Mouse (Mus musculus) CH12.LX (cell line): ENCODE data around the gene Hdac1.

ENCODE experiments used
- CHD2 ChIP-seq: IDR thresholded peaks from 2 replicates; pipeline ENCODE4 v1.6.1; 2011; ENCODE audit warnings: low read length, improper control_type of control experiment
- CTCF ChIP-seq, 2 experiments: IDR thresholded peaks in 1 of 2; conservative IDR thresholded peaks in 1 of 2; 2 replicates each; pipeline ENCODE4 v1.5.1; 2011 to 2012; ENCODE audit warnings: low read depth in 2 of 2, low read length in 2 of 2, improper control_type of control experiment in 1 of 2, inconsistent platforms in 1 of 2, mild to moderate bottlenecking in 1 of 2, moderate library complexity in 1 of 2
- EP300 ChIP-seq: IDR thresholded peaks from 2 replicates; pipeline ENCODE4 v1.6.1; 2011; ENCODE audit warnings: low read length, improper control_type of control experiment
- JUN ChIP-seq: IDR thresholded peaks from 2 replicates; pipeline ENCODE4 v1.6.1; 2011; ENCODE audit warnings: low read depth, mild to moderate bottlenecking, low read length, improper control_type of control experiment, moderate library complexity; ENCODE audit not compliant: insufficient read depth
- MEF2A ChIP-seq: IDR thresholded peaks from 2 replicates; pipeline ENCODE4 v1.6.1; 2014; ENCODE audit warnings: low read depth, mild to moderate bottlenecking, inconsistent platforms, low read length, improper control_type of control experiment, borderline replicate concordance
- POLR2A ChIP-seq: IDR thresholded peaks from 2 replicates; pipeline ENCODE4 v1.6.1; 2011; ENCODE audit warnings: low read depth, mild to moderate bottlenecking, improper control_type of control experiment, low read length
- SIN3A ChIP-seq: IDR thresholded peaks from 2 replicates; pipeline ENCODE4 v1.6.1; 2012; ENCODE audit warnings: low read length, improper control_type of control experiment, inconsistent platforms
- TCF12 ChIP-seq: IDR thresholded peaks from 2 replicates; pipeline ENCODE4 v1.6.1; 2014; ENCODE audit warnings: low read depth, mild to moderate bottlenecking, inconsistent platforms, low read length, improper control_type of control experiment
- ZC3H11A ChIP-seq: IDR thresholded peaks from 2 replicates; pipeline ENCODE4 v1.6.1; 2012; ENCODE audit warnings: low read depth, mild to moderate bottlenecking, inconsistent platforms, low read length, improper control_type of control experiment
- ZMIZ1 ChIP-seq: IDR thresholded peaks from 2 replicates; pipeline ENCODE4 v1.6.1; 2012; ENCODE audit warnings: low read depth, mild to moderate bottlenecking, inconsistent platforms, low read length, improper control_type of control experiment
- ZNF384 ChIP-seq: IDR thresholded peaks from 2 replicates; pipeline ENCODE4 v1.6.1; 2012; ENCODE audit warnings: low read depth, low read length, improper control_type of control experiment, inconsistent platforms

DNA sequence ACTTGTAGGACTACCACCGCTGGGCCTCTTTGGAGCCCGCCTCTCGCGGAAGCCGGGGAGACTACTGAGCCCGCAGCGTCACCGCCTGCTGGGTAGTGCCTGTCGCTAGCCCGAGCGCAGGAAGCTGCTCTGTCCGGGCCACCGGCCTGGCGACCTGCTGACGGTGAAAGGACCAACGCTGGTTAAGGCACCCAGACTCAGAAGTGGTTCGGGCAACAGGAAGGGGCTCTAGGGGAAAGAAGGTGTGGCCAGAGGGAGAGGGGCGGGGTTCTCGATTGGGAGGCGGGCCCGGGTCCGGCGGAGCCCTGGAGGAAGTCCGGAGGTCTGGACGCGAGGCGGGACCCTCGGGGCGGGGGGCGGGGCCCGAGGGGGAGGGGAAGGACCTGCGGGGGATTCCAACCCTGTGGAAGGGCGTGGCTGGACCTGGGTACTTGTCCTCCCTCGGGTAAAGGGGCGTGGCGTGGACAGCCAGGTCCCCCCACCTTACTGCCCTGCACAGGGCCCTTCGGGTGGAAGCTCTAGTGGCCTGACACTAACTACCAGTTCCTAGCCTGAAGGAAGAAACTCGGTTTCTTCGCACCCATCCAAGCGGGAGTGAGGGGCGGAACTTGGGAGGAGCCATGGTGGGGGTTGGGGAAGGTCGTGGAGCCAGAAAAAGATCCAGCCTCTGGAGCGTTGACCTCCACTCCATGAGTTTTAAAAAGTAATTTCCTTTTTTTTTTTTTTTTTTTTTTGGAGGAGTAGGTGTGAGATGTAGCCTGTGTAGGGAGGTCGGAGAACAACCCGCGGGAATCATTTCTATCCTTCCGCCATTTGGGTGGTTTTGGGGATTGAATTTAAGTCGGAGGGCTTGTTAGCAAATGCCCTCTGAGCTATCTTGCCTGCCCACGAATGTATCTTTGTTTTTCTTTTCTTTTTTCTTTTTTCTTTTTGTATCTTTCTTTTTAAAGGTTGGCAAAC lies 41.6 kb downstream of the Hdac1 start:
- TF ChIP-seq TCF12 (peak; percentile 73), CHD2 (peak; percentile 40), CTCF (conservative IDR thresholded peaks at IDR 0.05 in 1 of 2, IDR thresholded peaks at IDR 0.05 in 1 of 2; ENCODE audit: low read depth in 2 of 2, low read length in 2 of 2) (no peak), ZC3H11A (no peak), EP300 (no peak), ZNF384 (no peak), ZMIZ1 (peak; percentile 80), SIN3A (no peak; the same call in 1 of the 2 replicates), MEF2A (no peak), POLR2A (peak; percentile 95), JUN (no peak)
